ENCODE assay signal across 20 mouse cellular contexts in the genomic region with DNA sequence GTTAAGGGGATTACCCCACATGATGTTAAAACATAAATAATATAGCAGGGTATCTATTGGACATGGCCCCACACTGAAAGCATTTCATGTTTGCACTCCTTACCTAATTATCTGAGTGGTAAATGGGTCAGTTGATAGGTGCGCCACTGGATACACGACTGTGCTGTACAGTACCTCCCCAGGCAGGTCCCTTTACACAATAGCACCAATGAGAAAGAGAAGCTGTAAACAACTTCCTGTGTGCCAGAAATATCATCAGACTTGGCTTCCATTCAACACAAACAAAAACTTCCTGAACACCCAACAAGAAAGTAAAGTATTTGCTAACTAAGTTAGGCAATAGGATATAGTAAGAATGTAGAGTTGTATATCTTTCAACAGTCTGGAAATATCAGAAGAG.
A peak's percentile ranks its signal among the peaks of the same experiment; 100 is the strongest.
DNase-seq lines count a peak whose midpoint lies in the region; ATAC-seq and TF ChIP-seq lines count a peak whose summit lies in the region.
"Had no signal": no experiment of that assay in that cellular context is flagged by ENCODE, and none has a peak within 500 bp of the region (broad histone marks: within the 10 kb centered on the region; RNA-seq: fewer than 3 reads in every experiment).

No protein-coding gene starts in this region.

- WGBS in kidney, postnatal 0 days = 65% methylated on average over 2 of the region's 2 CpGs

- H3K9ac ChIP-seq in kidney, postnatal 0 days (ENCODE audit: low read depth, low read length) = no peak overlapping the region
- H3K9ac ChIP-seq: embryonic facial prominence, embryonic 15.5 days; heart, embryonic 12.5 days; hindbrain, embryonic 12.5 days; kidney, embryonic 15.5 days had no signal

- no peak overlapping the region for H3K27ac ChIP-seq in kidney, postnatal 0 days
- H3K27ac ChIP-seq: embryonic facial prominence, embryonic 15.5 days; hindbrain, embryonic 12.5 days; kidney, embryonic 15.5 days; left cerebral cortex, adult 2 months had no signal

- TF ChIP-seq CTCF in kidney, postnatal 0 days (IDR thresholded peaks at IDR 0.05; ENCODE audit: low read depth) = no peak
- no peak for TF ChIP-seq CTCF in Patski (IDR thresholded peaks at IDR 0.05)

- H3K36me3 ChIP-seq in kidney, postnatal 0 days (ENCODE audit: insufficient read depth, low read length) = no peaks in the 10 kb centered on the region
- H3K36me3 ChIP-seq: embryonic facial prominence, embryonic 15.5 days; heart, embryonic 12.5 days; hindbrain, embryonic 12.5 days; kidney, embryonic 15.5 days had no signal

- H3K27me3 ChIP-seq in kidney, postnatal 0 days (ENCODE audit: insufficient read depth, low read length) = no peaks in the 10 kb centered on the region
- H3K27me3 ChIP-seq in Patski = no peaks in the 10 kb centered on the region
- H3K27me3 ChIP-seq: embryonic facial prominence, embryonic 15.5 days; heart, embryonic 12.5 days; hindbrain, embryonic 12.5 days; kidney, embryonic 15.5 days had no signal

- in situ Hi-C loops in Patski (cut with MboI; ENCODE audit: low pct_unique_long_range_greater_than_20kb) = no loop called here

- CTCF ChIA-PET in Patski (lab: Charles Lee) = interaction anchor here (0.8 to 1.3 kb wide), 4 partner anchors 8 to 12 kb away, joined by 3 to 4 read pairs (median 4); no protein-coding TSS in a partner anchor

- H3K4me1 ChIP-seq in kidney, postnatal 0 days (replicated peaks; ENCODE audit: insufficient read depth, low read length) = no peaks in the 10 kb centered on the region
- H3K4me1 ChIP-seq: embryonic facial prominence, embryonic 15.5 days; heart, embryonic 12.5 days; hindbrain, embryonic 12.5 days; kidney, embryonic 15.5 days had no signal

- no peak for ATAC-seq in kidney, postnatal 0 days (replicated peaks; ENCODE audit: low FRiP score, low read depth)
- no peak for ATAC-seq in Patski
- ATAC-seq in erythroblast, adult 5-6 weeks (replicated peaks; ENCODE audit: low FRiP score, poor library complexity, severe bottlenecking) = no peak

- no peak overlapping the region for H3K4me2 ChIP-seq in kidney, postnatal 0 days (ENCODE audit: low read length)
- H3K4me2 ChIP-seq: embryonic facial prominence, embryonic 15.5 days; heart, embryonic 12.5 days; hindbrain, embryonic 12.5 days; kidney, embryonic 15.5 days; liver, embryonic 11.5 days; midbrain, embryonic 11.5 days had no signal

- H3K9me3 ChIP-seq in kidney, postnatal 0 days (replicated peaks; ENCODE audit: low read length) = no peaks in the 10 kb centered on the region
- H3K9me3 ChIP-seq: embryonic facial prominence, embryonic 15.5 days; heart, embryonic 12.5 days; hindbrain, embryonic 12.5 days; kidney, embryonic 15.5 days had no signal

- no peak overlapping the region for H3K4me3 ChIP-seq in kidney, postnatal 0 days (replicated peaks; ENCODE audit: low read depth, low read length)
- H3K4me3 ChIP-seq: embryonic facial prominence, embryonic 15.5 days; heart, embryonic 12.5 days; hindbrain, embryonic 12.5 days; kidney, embryonic 15.5 days; left cerebral cortex, adult 2 months had no signal

- DNase-seq in kidney, postnatal 0 days (ENCODE audit: low spot score) = peak; percentile 37
- no peak for DNase-seq in kidney, adult 18-20 months
- DNase-seq in 3T3-L1 (ENCODE audit: low read depth, low spot score) (peak; percentile 72), Patski (ENCODE audit: low read depth, low spot score) (peak; percentile 20)
- peak; percentile 14 for DNase-seq in lung, postnatal 10 days
- DNase-seq in layer of hippocampus, postnatal 10 days (ENCODE audit: low spot score in 2 of 2) = no peak
- DNase-seq: adrenal gland, postnatal 10 days; cerebellum, adult 9-10 months; heart, postnatal 14 days; left cerebral cortex, postnatal 4 days; retina, postnatal 1 day; thymus, postnatal 4 days had no signal

- POLR2A ChIA-PET in Patski (lab: Charles Lee) = no interaction called here

Comparison
In these comparisons a context has a peak if more than half of its experiments do, and no peak if none do; other contexts are left out.
1. DNase-seq: peak in kidney, postnatal 0 days (single experiment), 3T3-L1 (single experiment), Patski (single experiment) and lung, postnatal 10 days (single experiment); none in kidney, adult 18-20 months (single experiment) and layer of hippocampus, postnatal 10 days (0 of 2).